Mouse (Mus musculus) embryonic facial prominence, embryonic 13.5 days (tissue): ENCODE measurements around the gene Rnf151. TPM values are rescaled to one million over a fixed set of nuclear protein-coding genes. Genes with fewer than 3 reads are reported as not detected.
A peak's percentile ranks its signal among the peaks of the same experiment; 100 is the strongest.
"Not testable (repeated sequence)": the region's sequence is repeated elsewhere in the genome, so short reads cannot be mapped to it uniquely, and the experiment has no call there.

ENCODE experiments used
- ATAC-seq: fragments of 200-750 bp; cut with Nextera tagmentation; 2 replicates; pipeline ENCODE4 v1.8.0; 2017; ENCODE audit warnings: low read depth; ENCODE audit not compliant: insufficient number of reproducible peaks, insufficient read depth, low FRiP score, low TSS enrichment
- H3K27ac ChIP-seq: fragments of 300-500 bp; sonication (generic); 2 replicates; pipeline ENCODE4 v1.5.1; 2015; ENCODE audit warnings: moderate library complexity, mild to moderate bottlenecking, inconsistent platforms
- H3K27me3 ChIP-seq: fragments of 300-500 bp; sonication (generic); 2 replicates; pipeline ENCODE4 v1.6.1; 2015; ENCODE audit warnings: mild to moderate bottlenecking, inconsistent platforms
- H3K36me3 ChIP-seq: fragments of 300-500 bp; sonication (generic); 2 replicates; pipeline ENCODE4 v1.6.1; 2015; ENCODE audit warnings: mild to moderate bottlenecking, inconsistent platforms
- H3K4me1 ChIP-seq: fragments of 300-500 bp; sonication (generic); 2 replicates; pipeline ENCODE4 v1.6.1; 2015; ENCODE audit warnings: inconsistent platforms
- H3K4me2 ChIP-seq: fragments of 300-500 bp; sonication (generic); 2 replicates; pipeline ENCODE4 v1.6.1; 2015; ENCODE audit warnings: moderate library complexity, mild to moderate bottlenecking, inconsistent platforms
- H3K4me3 ChIP-seq: fragments of 300-500 bp; sonication (generic); 2 replicates; pipeline ENCODE4 v1.5.1; 2015; ENCODE audit warnings: mild to moderate bottlenecking, inconsistent platforms
- H3K9ac ChIP-seq: fragments of 300-500 bp; sonication (generic); 2 replicates; pipeline ENCODE4 v1.6.1; 2015; ENCODE audit warnings: mild to moderate bottlenecking, inconsistent platforms
- H3K9me3 ChIP-seq: fragments of 300-500 bp; sonication (generic); 2 replicates; pipeline ENCODE4 v1.6.1; 2016; ENCODE audit warnings: inconsistent platforms
- WGBS: fragments of 180-500 bp; shearing (Covaris S2); methylation state at CpG from one replicate; pipeline ENCODE4 v1.1.7; 2015; ENCODE audit warnings: mixed read lengths; 5-methylcytosine and 5-hydroxymethylcytosine counted together
- polyA plus RNA-seq: library from polyadenylated mRNA; unstranded; fragments of >200 nt; fragmentation: Nextera tagmentation; extraction: Ambion mirVana; gene quantifications from 2 replicates; pipeline ENCODE4 v1.2.1, GENCODE M21; 2015

Gene Rnf151
- polyA plus RNA-seq, 1 experiment from 2014 or later, result 0.20 TPM

GRCm38 (mm10) chr17:24674277-24674676 is 43.6 kb downstream of the Rnf151 start:
- no peaks in the 10 kb centered on the region for H3K27me3 ChIP-seq
- H3K36me3 ChIP-seq, result peaks cover 33% of the 10 kb centered on the region
- H3K4me3 ChIP-seq, result no peak overlapping the region
- WGBS, result 79% methylated on average over 7 of the region's 7 CpGs
- no peak for ATAC-seq
- H3K4me2 ChIP-seq, result no peak overlapping the region
- peaks cover 29% of the 10 kb centered on the region for H3K4me1 ChIP-seq
- H3K9ac ChIP-seq, result no peak overlapping the region
- H3K27ac ChIP-seq, result 0 out of 2 replicates have a peak overlapping the region, but pooled peaks have one; percentile 8
- no peaks in the 10 kb centered on the region for H3K9me3 ChIP-seq

DNA sequence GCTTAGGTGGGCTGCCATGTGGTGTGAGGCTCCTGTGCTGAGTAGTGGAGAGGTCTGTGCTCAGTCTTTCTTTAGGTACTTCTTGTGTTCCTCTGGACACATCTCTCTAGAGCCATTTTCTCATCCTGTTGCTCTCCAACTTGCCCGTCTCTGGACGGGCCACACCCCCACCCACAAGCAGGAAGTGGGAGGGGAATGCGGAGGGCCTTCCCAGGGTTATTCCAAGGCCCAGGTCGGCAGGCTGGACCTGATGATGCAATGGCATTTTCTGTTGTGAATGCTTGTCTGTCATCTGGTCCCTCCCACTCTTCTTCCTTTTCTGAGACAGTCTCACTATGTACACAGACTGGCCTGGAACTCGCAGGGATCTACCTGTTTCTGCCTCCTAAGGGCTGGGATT is 45.7 kb downstream of the Rnf151 start:
- no peaks in the 10 kb centered on the region for H3K27me3 ChIP-seq
- peaks cover 12% of the 10 kb centered on the region for H3K36me3 ChIP-seq
- 19% methylated on average over 5 of the region's 5 CpGs for WGBS
- H3K4me1 ChIP-seq, result peaks cover 34% of the 10 kb centered on the region
- H3K4me2 ChIP-seq, result peak overlapping the region; percentile 84
- H3K27ac ChIP-seq, result no peak overlapping the region
- H3K9ac ChIP-seq, result no peak overlapping the region
- H3K4me3 ChIP-seq, result no peak overlapping the region
- no peak for ATAC-seq
- H3K9me3 ChIP-seq, result no peaks in the 10 kb centered on the region

GRCm38 (mm10) chr17:24671346-24671745 is 46.5 kb downstream of the Rnf151 start:
- H3K36me3 ChIP-seq, result peaks cover 5% of the 10 kb centered on the region; the same call in 1 of the 2 replicates
- peak overlapping the region; percentile 99 for H3K9ac ChIP-seq
- 65% methylated on average over 5 of the region's 5 CpGs for WGBS
- H3K4me1 ChIP-seq, result peaks cover 34% of the 10 kb centered on the region
- no peaks in the 10 kb centered on the region for H3K27me3 ChIP-seq
- H3K4me2 ChIP-seq, result peak overlapping the region; percentile 84
- no peak for ATAC-seq
- H3K4me3 ChIP-seq, result peak overlapping the region; percentile 98
- H3K9me3 ChIP-seq, result no peaks in the 10 kb centered on the region
- H3K27ac ChIP-seq, result no peak overlapping the region

- Histone ChIP-seq H3K4me1 (peaks cover 34% of the 10 kb centered on the region), H3K4me2 (peak overlapping the region; percentile 84), H3K4me3 (peak overlapping the region; percentile 98), H3K9me3 (no peaks in the 10 kb centered on the region), H3K27ac (peak overlapping the region; percentile 81), H3K9ac (peak overlapping the region; percentile 99), H3K27me3 (no peaks in the 10 kb centered on the region), H3K36me3 (0 out of 2 replicates have a peak, but pooled peaks cover 5% of the 10 kb centered on the region)
- 10% methylated on average over 8 of the region's 8 CpGs for WGBS
- no peak for ATAC-seq
Measured at GRCm38 (mm10) chr17:24670246-24670844, 47.5 kb downstream of the Rnf151 start.

GRCm38 (mm10) chr17:24669545-24670245 is 48.2 kb downstream of the Rnf151 start, which contains the start of gene Zfp598:
TSS of gene Zfp598 (plus strand) at chr17:24669687.
- no peaks in the 10 kb centered on the region for H3K9me3 ChIP-seq
- under 1% methylated on average over 79 of the region's 80 CpGs for WGBS
- ATAC-seq, result peak; percentile 96
- H3K36me3 ChIP-seq, result 0 out of 2 replicates have a peak, but pooled peaks cover 5% of the 10 kb centered on the region
- peak within 1 kb of the TSS; percentile 98 for H3K4me3 ChIP-seq
- peaks cover 34% of the 10 kb centered on the region for H3K4me1 ChIP-seq
- peak within 1 kb of the TSS; percentile 84 for H3K4me2 ChIP-seq
- H3K9ac ChIP-seq, result peak within 1 kb of the TSS; percentile 99
- peak within 1 kb of the TSS; percentile 81 for H3K27ac ChIP-seq
- H3K27me3 ChIP-seq, result no peaks in the 10 kb centered on the region

GRCm38 (mm10) chr17:24669214-24669544 is 48.7 kb downstream of the Rnf151 start:
- not testable (repeated sequence) for H3K36me3 ChIP-seq, H3K9me3 ChIP-seq, H3K27me3 ChIP-seq
- H3K27ac ChIP-seq, result peak overlapping the region; percentile 81
- H3K4me2 ChIP-seq, result peak overlapping the region; percentile 84
- peak overlapping the region; percentile 99 for H3K9ac ChIP-seq
- H3K4me1 ChIP-seq, result peaks cover 30% of the 10 kb centered on the region
- 9% methylated on average over 15 of the region's 15 CpGs for WGBS
- peak; percentile 1; the same call in 1 of the 2 replicates for ATAC-seq
- H3K4me3 ChIP-seq, result peak overlapping the region; percentile 98

DNA sequence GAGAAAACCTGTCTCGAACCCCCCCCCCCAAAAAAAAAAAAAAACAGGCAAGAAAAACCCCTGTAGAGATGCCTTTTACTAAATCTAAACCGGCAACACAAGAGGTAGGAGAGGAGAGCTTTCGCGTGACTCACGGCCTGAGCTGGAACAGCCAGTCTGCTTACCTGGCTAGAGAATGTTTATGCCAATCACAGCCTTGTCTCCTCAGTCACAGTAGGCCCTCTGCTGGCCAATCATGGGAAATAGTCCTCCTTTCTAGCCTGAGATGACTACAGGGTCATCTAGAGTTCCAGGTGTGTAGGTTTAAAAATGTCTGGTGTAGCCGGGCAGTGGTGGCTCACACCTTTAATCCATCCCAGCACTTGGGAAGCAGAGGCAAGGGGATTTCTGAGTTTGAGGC is 50.4 kb downstream of the Rnf151 start:
- no peak overlapping the region for H3K4me3 ChIP-seq
- no peak overlapping the region for H3K27ac ChIP-seq
- no peak overlapping the region for H3K4me2 ChIP-seq
- no peaks in the 10 kb centered on the region for H3K27me3 ChIP-seq
- no peak overlapping the region for H3K9ac ChIP-seq
- H3K36me3 ChIP-seq, result no peaks in the 10 kb centered on the region
- no peak for ATAC-seq
- WGBS, result 26% methylated on average over 6 of the region's 6 CpGs
- no peaks in the 10 kb centered on the region for H3K9me3 ChIP-seq
- peaks cover 27% of the 10 kb centered on the region for H3K4me1 ChIP-seq

GRCm38 (mm10) chr17:24667011-24667410 is 50.9 kb downstream of the Rnf151 start:
- not testable (repeated sequence) for ATAC-seq, H3K4me2 ChIP-seq, H3K9ac ChIP-seq, H3K27me3 ChIP-seq, H3K4me3 ChIP-seq, H3K27ac ChIP-seq, H3K36me3 ChIP-seq, H3K9me3 ChIP-seq
- 62% methylated on average over 7 of the region's 7 CpGs for WGBS
- peaks cover 23% of the 10 kb centered on the region for H3K4me1 ChIP-seq

Other genes with a start within 250 kb of the Rnf151 start
- gene E4f1, start 247.8 kb downstream of the Rnf151 start, polyA plus RNA-seq, result 44.4 and 46.4 TPM in 2 replicates
- 47.4 and 48.7 TPM in 2 replicates for gene Pgp, start 247.7 kb downstream of the Rnf151 start, polyA plus RNA-seq
- gene Bricd5, start 244.2 kb downstream of the Rnf151 start, polyA plus RNA-seq, result not detected in 2 replicates
- 32.5 and 33.2 TPM in 2 replicates for gene Mlst8, start 239.0 kb downstream of the Rnf151 start, polyA plus RNA-seq
- gene Caskin1, start 229.5 kb downstream of the Rnf151 start, polyA plus RNA-seq, result 3.5 and 5.4 TPM in 2 replicates
- gene Traf7, start 190.1 kb downstream of the Rnf151 start, polyA plus RNA-seq, result 96.1 and 97.1 TPM in 2 replicates
- 2.8 and 3.3 TPM in 2 replicates for gene Rab26, start 183.9 kb downstream of the Rnf151 start, polyA plus RNA-seq
- 24.1 and 30.6 TPM in 2 replicates for gene Pkd1, start 168.2 kb downstream of the Rnf151 start, polyA plus RNA-seq
- 60.9 and 69.9 TPM in 2 replicates for gene Tsc2, start 85.4 kb downstream of the Rnf151 start, polyA plus RNA-seq
- 24.2 TPM in 2 replicates for gene Nthl1, start 85.4 kb downstream of the Rnf151 start, polyA plus RNA-seq
- 50.2 and 50.4 TPM in 2 replicates for gene Slc9a3r2, start 67.7 kb downstream of the Rnf151 start, polyA plus RNA-seq
- gene Npw, start 59.6 kb downstream of the Rnf151 start, polyA plus RNA-seq, result 0.74 and 1.2 TPM in 2 replicates
- gene Zfp598, start 48.4 kb downstream of the Rnf151 start, polyA plus RNA-seq, result 21.4 and 22.1 TPM in 2 replicates
- gene Syngr3, start 28.1 kb downstream of the Rnf151 start, polyA plus RNA-seq, result 4.6 and 4.9 TPM in 2 replicates
- 43.8 and 49.0 TPM in 2 replicates for gene Gfer, start 21.9 kb downstream of the Rnf151 start, polyA plus RNA-seq
- gene Noxo1, start 21.8 kb downstream of the Rnf151 start, polyA plus RNA-seq, result 2.6 and 3.5 TPM in 2 replicates
- gene Tbl3, start 10.4 kb downstream of the Rnf151 start, polyA plus RNA-seq, result 74.2 and 81.6 TPM in 2 replicates
- 1,313 and 1,443 TPM in 2 replicates for gene Rps2, start 53 bp upstream of the Rnf151 start, polyA plus RNA-seq
- 217 and 229 TPM in 2 replicates for gene Ndufb10, start 6.4 kb upstream of the Rnf151 start, polyA plus RNA-seq
- not detected in 2 replicates for gene Rpl3l, start 9.8 kb upstream of the Rnf151 start, polyA plus RNA-seq
- gene Msrb1, start 18.6 kb upstream of the Rnf151 start, polyA plus RNA-seq, result 27.8 and 27.9 TPM in 2 replicates
- gene Hs3st6, start 34.9 kb upstream of the Rnf151 start, polyA plus RNA-seq, result 17.9 and 21.6 TPM in 2 replicates
- gene Meiob, start 86.2 kb upstream of the Rnf151 start, polyA plus RNA-seq, result 0.19 TPM in 1 of 2 replicates, not detected in the other
- gene Hagh, start 122.1 kb upstream of the Rnf151 start, polyA plus RNA-seq, result 28.3 and 28.4 TPM in 2 replicates
- gene Fahd1, start 132.3 kb upstream of the Rnf151 start, polyA plus RNA-seq, result 20.3 and 22.4 TPM in 2 replicates
- 0.37 and 0.42 TPM in 2 replicates for gene Igfals, start 147.9 kb upstream of the Rnf151 start, polyA plus RNA-seq
- 46.3 and 51.5 TPM in 2 replicates for gene Nubp2, start 168.3 kb upstream of the Rnf151 start, polyA plus RNA-seq
- gene Spsb3, start 168.6 kb upstream of the Rnf151 start, polyA plus RNA-seq, result 39.3 and 43.2 TPM in 2 replicates
- gene Eme2, start 177.0 kb upstream of the Rnf151 start, polyA plus RNA-seq, result 31.9 and 34.4 TPM in 2 replicates
- 86.1 and 93.0 TPM in 2 replicates for gene Mrps34, start 177.1 kb upstream of the Rnf151 start, polyA plus RNA-seq
- gene Nme3, start 178.4 kb upstream of the Rnf151 start, polyA plus RNA-seq, result 48.9 and 58.2 TPM in 2 replicates
- gene Mapk8ip3, start 218.9 kb upstream of the Rnf151 start, polyA plus RNA-seq, result 41.6 and 43.0 TPM in 2 replicates
- 217 and 236 TPM in 2 replicates for gene Jpt2, start 242.6 kb upstream of the Rnf151 start, polyA plus RNA-seq